Mouse (Mus musculus) common myeloid progenitor, adult 5-6 weeks (primary cell): ENCODE measurements around the gene Got2. TPM values are rescaled to one million over a fixed set of nuclear protein-coding genes. Genes with fewer than 3 reads are reported as not detected.
"Not testable (repeated sequence)": the region's sequence is repeated elsewhere in the genome, so short reads cannot be mapped to it uniquely, and the experiment has no call there.

ENCODE experiments used
- ATAC-seq: replicated peaks from 2 replicates; pipeline ENCODE4 v1.8.0; 2016; ENCODE audit warnings: low read depth, mild to moderate bottlenecking, moderate TSS enrichment, inconsistent platforms; ENCODE audit not compliant: poor library complexity, severe bottlenecking
- total RNA-seq: library from RNA; stranded (forward); fragments of 200-1000, 187-1606 nt; gene quantifications from 2 replicates; pipeline ENCODE4 v1.2.3, GENCODE M21; 2017

Gene Got2
- total RNA-seq, 1 experiment from 2014 or later: 113 TPM

GRCm38 (mm10) chr8:95875270-95875669 lies 13.1 kb downstream of the Got2 start:
- no peak for ATAC-seq

GRCm38 (mm10) chr8:95871690-95872089 lies 16.7 kb downstream of the Got2 start:
- no peak for ATAC-seq

GRCm38 (mm10) chr8:95864851-95865250 lies 23.5 kb downstream of the Got2 start:
- not testable (repeated sequence) for ATAC-seq

- ATAC-seq: not testable (repeated sequence)
Measured at GRCm38 (mm10) chr8:95863761-95864440, 24.4 kb downstream of the Got2 start.

GRCm38 (mm10) chr8:95854174-95854573 lies 34.2 kb downstream of the Got2 start:
- ATAC-seq: no peak

GRCm38 (mm10) chr8:95853102-95853843 lies 35.1 kb downstream of the Got2 start, which contains the start of gene Slc38a7:
Slc38a7 (minus strand) TSS chr8:95853539.
- peak; percentile 90 for ATAC-seq

- peak; percentile 87 for ATAC-seq
Measured at GRCm38 (mm10) chr8:95852290-95852689, 36.1 kb downstream of the Got2 start.

- ATAC-seq: no peak
Measured at GRCm38 (mm10) chr8:95850326-95850725, 38.0 kb downstream of the Got2 start.

- no peak for ATAC-seq
Measured at GRCm38 (mm10) chr8:95848734-95849464, 39.4 kb downstream of the Got2 start.

- ATAC-seq: peak; percentile 27; the same call in 1 of the 2 replicates
Measured at GRCm38 (mm10) chr8:95848061-95848551, 40.2 kb downstream of the Got2 start.

- no peak for ATAC-seq
Measured at GRCm38 (mm10) chr8:95845026-95845425, 43.3 kb downstream of the Got2 start.

- ATAC-seq: no peak
Measured at GRCm38 (mm10) chr8:95843968-95844367, 44.4 kb downstream of the Got2 start.

GRCm38 (mm10) chr8:95841436-95841835 lies 46.9 kb downstream of the Got2 start:
- ATAC-seq: no peak

GRCm38 (mm10) chr8:95839289-95839688 lies 49.1 kb downstream of the Got2 start:
- no peak for ATAC-seq

- no peak for ATAC-seq
Measured at GRCm38 (mm10) chr8:95837266-95837665, 51.1 kb downstream of the Got2 start.

GRCm38 (mm10) chr8:95835891-95836290 lies 52.5 kb downstream of the Got2 start:
- ATAC-seq: no peak

- ATAC-seq: peak; percentile 50
Measured at GRCm38 (mm10) chr8:95833435-95833984, 54.8 kb downstream of the Got2 start.

- ATAC-seq: peak; percentile 93
Measured at GRCm38 (mm10) chr8:95832603-95833434, 55.5 kb downstream of the Got2 start.

- no peak for ATAC-seq
Measured at GRCm38 (mm10) chr8:95830144-95830543, 58.2 kb downstream of the Got2 start.
